Mouse (Mus musculus) cerebellum, adult 2 months (tissue): ENCODE data around the gene Ttll10.

Source experiments
- CTCF ChIP-seq: fragments of 200-500 bp; IDR thresholded peaks from 2 replicates; pipeline ENCODE4 v1.5.1; 2011; ENCODE audit warnings: low read depth, mild to moderate bottlenecking, control low read depth, low read length, moderate library complexity, borderline replicate concordance; ENCODE audit not compliant: insufficient read depth
- POLR2A ChIP-seq: fragments of 200-500 bp; IDR thresholded peaks from 2 replicates; pipeline ENCODE4 v1.6.1; 2011; ENCODE audit warnings: low read length, control low read depth, borderline replicate concordance; ENCODE audit not compliant: insufficient read depth

GRCm38 (mm10) chr4:156054606-156055005 lies 4.6 kb downstream of the Ttll10 start:
- TF ChIP-seq POLR2A (no peak), CTCF (no peak)
